Mouse (Mus musculus): ENCODE measurements around the gene Atxn1l. TPM values are rescaled to one million over a fixed set of nuclear protein-coding genes. Genes with fewer than 3 reads are reported as not detected.

Gene Atxn1l
- polyA plus RNA-seq (2012; rRNA removed): 2.6 and 2.9 TPM in 2 replicates

DNA sequence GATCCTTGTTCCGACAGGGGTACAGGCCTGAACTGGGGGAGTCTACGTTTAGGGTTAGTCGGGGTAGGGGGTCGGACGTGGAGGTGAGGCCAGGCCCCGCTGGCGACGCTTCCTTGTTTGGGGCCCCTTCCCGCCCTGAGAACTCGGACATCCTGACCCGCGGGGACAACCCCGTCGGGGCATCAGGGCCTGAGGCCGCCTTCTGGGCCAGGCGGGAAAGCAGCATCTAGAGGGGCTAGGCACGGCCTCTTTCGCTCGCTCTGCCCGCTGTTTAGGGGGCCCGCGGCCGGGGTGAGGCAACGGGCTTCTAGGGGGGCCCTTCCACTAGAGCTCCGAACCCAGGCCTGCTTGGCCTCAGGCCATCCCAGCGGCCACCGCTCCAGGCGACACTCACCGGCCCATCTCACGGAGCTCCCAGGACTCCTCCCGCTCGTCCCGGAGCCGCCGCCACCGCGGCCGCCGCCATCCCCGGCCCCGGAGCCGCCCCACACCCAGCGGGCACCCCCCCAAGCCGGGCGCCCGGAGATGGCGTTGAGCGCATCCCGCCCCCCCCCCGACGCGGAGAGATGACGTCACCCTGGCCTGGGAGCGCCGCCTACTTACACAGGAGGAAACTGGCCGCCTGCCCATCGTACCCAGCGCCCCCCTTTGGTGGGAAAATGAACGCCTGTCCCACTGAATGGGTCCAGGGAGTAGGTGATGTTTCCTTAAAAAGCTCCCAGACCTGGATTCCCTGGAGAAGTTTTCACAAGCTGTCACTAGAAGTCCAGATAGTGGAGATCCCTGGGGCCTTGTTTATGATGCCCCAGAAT is at the start of gene Atxn1l:
Gene Atxn1l, minus strand, starts transcription at position 503 of the 812 bp plus-strand sequence.

GRCm38 (mm10) chr8:109778280-109778977 is 40.9 kb upstream of the Atxn1l start, which contains the start of gene Ap1g1:
Gene Ap1g1, plus strand, starts transcription at chr8:109778554.

DNA sequence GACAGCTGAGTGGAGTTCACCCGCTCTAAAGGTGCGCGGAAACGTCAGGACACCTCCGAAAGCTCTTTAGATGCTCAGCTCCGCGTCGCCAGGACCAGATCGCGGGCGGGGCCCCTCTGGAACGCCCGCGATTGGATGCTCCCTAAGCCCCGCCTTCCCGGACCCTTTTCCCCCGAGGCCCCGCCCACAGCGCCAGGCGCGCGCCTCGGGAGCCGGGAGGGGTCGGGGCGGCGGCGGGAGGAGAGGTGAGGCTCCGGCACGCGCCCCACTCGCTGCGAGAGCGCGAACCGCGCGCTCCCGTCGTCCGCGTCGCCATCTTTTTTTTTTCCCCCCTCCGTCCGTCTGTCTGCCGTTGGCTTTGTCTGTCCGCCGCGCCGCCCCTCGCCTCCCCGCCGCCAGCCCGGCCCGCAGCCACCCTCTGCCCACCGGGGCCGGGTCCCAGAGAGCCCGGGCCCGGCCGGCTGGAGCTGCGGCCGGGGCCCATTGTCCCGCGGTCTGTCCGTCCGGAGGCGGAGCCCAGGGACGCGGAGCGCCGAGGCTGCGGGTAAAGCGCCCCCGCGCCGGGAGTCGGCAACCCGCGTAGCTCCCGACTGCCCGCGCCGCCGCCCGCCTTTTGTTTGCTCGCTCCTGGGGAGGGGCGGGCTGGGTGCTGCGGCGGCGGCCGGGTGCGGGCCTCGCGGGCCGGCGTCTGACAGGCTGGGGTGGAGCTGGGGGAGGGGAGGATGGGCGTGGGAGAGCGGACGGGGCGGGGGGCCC is 32.0 kb downstream of the Atxn1l start, which contains the start of gene Zfp821:
Gene Zfp821, plus strand, starts transcription at position 227 of the 756 bp plus-strand sequence.

GRCm38 (mm10) chr8:109693146-109693900 is 44.2 kb downstream of the Atxn1l start, which contains the start of gene Ist1:
Gene Ist1, minus strand, starts transcription at chr8:109693260.

Other genes with a start within 250 kb of the Atxn1l start
- not detected in 2 replicates for gene Pmfbp1, start 243.7 kb downstream of the Atxn1l start, polyA plus RNA-seq (2012; rRNA removed)
- 8.8 and 9.2 TPM in 2 replicates for gene Dhx38, start 171.9 kb downstream of the Atxn1l start, polyA plus RNA-seq (2012; rRNA removed)
- gene Txnl4b, start 171.8 kb downstream of the Atxn1l start, polyA plus RNA-seq (2012; rRNA removed): 1.9 and 2.6 TPM in 2 replicates
- gene Hp, start 158.6 kb downstream of the Atxn1l start, polyA plus RNA-seq (2012; rRNA removed): 29.3 and 34.5 TPM in 2 replicates
- 11.6 and 12.5 TPM in 2 replicates for gene Dhodh, start 129.1 kb downstream of the Atxn1l start, polyA plus RNA-seq (2012; rRNA removed)
- 0.78 and 0.91 TPM in 2 replicates for gene Pkd1l3, start 123.2 kb downstream of the Atxn1l start, polyA plus RNA-seq (2012; rRNA removed)
- gene Ist1, start 44.5 kb downstream of the Atxn1l start, polyA plus RNA-seq (2012; rRNA removed): 17.7 and 21.9 TPM in 2 replicates
- 4.6 TPM in 2 replicates for gene Zfp821, start 32.2 kb downstream of the Atxn1l start, polyA plus RNA-seq (2012; rRNA removed)
- gene Ap1g1, start 40.8 kb upstream of the Atxn1l start, polyA plus RNA-seq (2012; rRNA removed): 14.6 and 17.2 TPM in 2 replicates
- gene Phlpp2, start 130.8 kb upstream of the Atxn1l start, polyA plus RNA-seq (2012; rRNA removed): 5.6 and 7.0 TPM in 2 replicates
- gene Marveld3, start 224.5 kb upstream of the Atxn1l start, polyA plus RNA-seq (2012; rRNA removed): 0.01 and 0.05 TPM in 2 replicates